Mouse (Mus musculus): ENCODE results near the gene Atxn10.

- TF ChIP-seq CTCF (IDR thresholded peaks at IDR 0.05; ENCODE audit: low read depth) (no peak), EP300 (IDR thresholded peaks at IDR 0.05; ENCODE audit: low read depth) (no peak)
Observed at GRCm38 (mm10) chr15:85357465-85358225, 21.6 kb downstream of the Atxn10 start.

Measured in heart, postnatal 0 days (tissue).